Mouse (Mus musculus): ENCODE measurements around the gene Apbb2.

GRCm38 (mm10) chr5:66530361-66530760 lies 88.2 kb downstream of the Apbb2 start:
- no peak for TF ChIP-seq CTCF (IDR thresholded peaks at IDR 0.05; ENCODE audit: control insufficient read depth, insufficient read depth, insufficient read length)
- TF ChIP-seq MAX (IDR thresholded peaks at IDR 0.05): no peak
- no peak for TF ChIP-seq USF1 (IDR thresholded peaks at IDR 0.05; ENCODE audit: low read depth)
- no peak for TF ChIP-seq MYOG (IDR thresholded peaks at IDR 0.05; ENCODE audit: control insufficient read depth, extremely low read depth, insufficient read length)
